In the genomic region with DNA sequence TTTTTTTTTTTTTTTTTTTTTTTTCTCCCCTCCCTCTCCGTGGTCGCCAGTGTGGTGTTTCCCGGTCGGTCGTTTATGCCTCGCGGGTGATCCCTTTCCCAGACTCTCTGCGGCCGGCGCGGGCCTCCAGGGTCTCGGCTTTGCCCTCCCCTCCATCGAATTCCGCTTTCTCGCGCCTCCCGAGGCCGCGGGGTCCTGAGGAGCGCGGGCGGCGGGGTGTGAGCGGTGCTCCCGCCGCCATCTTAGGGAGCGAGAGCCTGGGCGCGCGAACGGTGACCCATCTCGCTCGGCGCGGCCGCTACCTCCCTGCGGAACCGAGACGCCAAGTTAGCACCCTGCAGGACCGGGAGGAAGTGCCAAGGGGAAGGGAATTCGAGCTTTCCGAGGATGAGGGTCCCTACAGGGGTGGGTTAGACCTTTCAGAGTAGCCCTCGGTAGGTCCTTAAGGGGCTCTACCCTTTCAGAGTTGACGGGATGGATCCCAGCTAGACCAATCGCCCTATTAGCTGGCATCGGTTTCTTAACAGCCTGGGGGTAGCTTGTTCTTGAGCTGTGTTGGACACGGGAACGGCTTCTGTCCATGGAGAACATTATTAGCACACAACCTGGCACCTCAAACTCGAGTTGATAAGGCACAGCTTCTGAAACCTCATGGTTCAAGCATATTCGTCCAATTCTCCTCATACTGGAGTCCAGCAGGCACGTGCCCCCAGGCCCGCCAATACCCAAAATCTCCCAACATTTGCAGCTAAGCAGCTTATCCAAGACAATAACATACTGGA, we compare ENCODE assay signal across 8 mouse cellular contexts. TPM values are rescaled to one million over a fixed set of nuclear protein-coding genes. Genes with fewer than 3 reads are reported as not detected.
DNase-seq lines count a peak whose midpoint lies in the region; ATAC-seq and TF ChIP-seq lines count a peak whose summit lies in the region.

No protein-coding gene starts in this region.

- no peaks in the 10 kb centered on the region for H3K4me1 ChIP-seq in hindbrain, postnatal 0 days (ENCODE audit: insufficient read depth, low read length)

- no peaks in the 10 kb centered on the region for H3K27me3 ChIP-seq in hindbrain, postnatal 0 days (ENCODE audit: insufficient read depth, low read length)

- peak overlapping the region; percentile 97 for H3K9ac ChIP-seq in hindbrain, postnatal 0 days (replicated peaks; ENCODE audit: low read length)

- no peak for TF ChIP-seq CTCF in gastrocnemius, adult 2 months (IDR thresholded peaks at IDR 0.05)
- no peak for TF ChIP-seq CTCF in hindbrain, postnatal 0 days (IDR thresholded peaks at IDR 0.05; ENCODE audit: low read depth)

- H3K4me3 ChIP-seq in gastrocnemius, adult 2 months, result peak overlapping the region; percentile 100
- H3K4me3 ChIP-seq in hindbrain, postnatal 0 days (ENCODE audit: low read length), result peak overlapping the region; percentile 95
- peak overlapping the region; percentile 66 for H3K4me3 ChIP-seq in macrophage (ENCODE audit: inconsistent target)

- ATAC-seq in hindbrain, postnatal 0 days, result peak; percentile 80

- H3K4me2 ChIP-seq in hindbrain, postnatal 0 days (ENCODE audit: low read depth, low read length), result peak overlapping the region; percentile 77

- under 1% methylated on average over 52 of the region's 52 CpGs for WGBS in hindbrain, postnatal 0 days
- WGBS in macrophage (ENCODE audit: missing documents), result 4% methylated on average over 52 of the region's 52 CpGs

- no peaks in the 10 kb centered on the region for H3K79me2 ChIP-seq in macrophage (ENCODE audit: inconsistent target)

- intact Hi-C loops in gastrocnemius, adult 2 months (cut with DNase I), result loop anchor here (5.0 to 10.0 kb wide), 2 partner anchors 577 to 980 kb away; partner anchors contain the start of gene Cdc37l1

- peak overlapping the region; percentile 100 for H3K27ac ChIP-seq in gastrocnemius, adult 2 months
- H3K27ac ChIP-seq in hindbrain, postnatal 0 days, result peak overlapping the region; percentile 100
- H3K27ac ChIP-seq in macrophage, result peak overlapping the region; percentile 67

- peak; percentile 26 for DNase-seq in retina, adult 2 months (ENCODE audit: low read depth, low spot score)
- DNase-seq in retina, postnatal 1 day, result no peak
- DNase-seq in cerebellum, postnatal 36 days, result peak; percentile 74 to 87
- DNase-seq in gastrocnemius, adult 2 months, result peak; percentile 74
- peak; percentile 79 for DNase-seq in hindbrain, postnatal 0 days (ENCODE audit: low spot score)
- peak; percentile 57 to 78 for DNase-seq in left cerebral cortex, adult 8-10 months (ENCODE audit: low spot score in 2 of 2)
- peak; percentile 39 for DNase-seq in skeletal muscle tissue, adult 2 months (ENCODE audit: low read depth, low spot score)

- no peaks in the 10 kb centered on the region for H3K36me3 ChIP-seq in hindbrain, postnatal 0 days (ENCODE audit: insufficient read depth, low read length)
- H3K36me3 ChIP-seq in macrophage (ENCODE audit: inconsistent target), result no peaks in the 10 kb centered on the region

- no peaks in the 10 kb centered on the region for H3K9me3 ChIP-seq in hindbrain, postnatal 0 days (ENCODE audit: low read length)

RNA-seq across cellular contexts. Expression of gene Rfx3, which starts 0.9 kb away (rescaled TPM):
- 1 to 10 TPM; 2.1 to 3.5 TPM for total RNA-seq in gastrocnemius, adult 2 months (2021)
- 15.9 and 31.1 TPM in 2 replicates for total RNA-seq in hindbrain, postnatal 0 days (2014; rRNA removed)
- 11.2 and 11.5 TPM in 2 replicates for polyA plus RNA-seq in hindbrain, postnatal 0 days (2015; fragmentation: Nextera tagmentation; extraction: Ambion mirVana)
- total RNA-seq in left cerebral cortex, adult 8-10 months (2022), result 10 to 100 TPM; 52.7 to 59.6 (median 56.4) TPM
- 1 to 10 TPM in 25 of 26 experiments, under 1 TPM in 1; 0.59 to 7.8 (median 4.0) TPM for total RNA-seq in macrophage (2018; cell fraction: chromatin; rRNA removed)
- 1 to 10 TPM in 4 of 26 experiments, under 1 TPM in 22; 0.30 to 1.2 (median 0.64) TPM for total RNA-seq in macrophage (2018; cell fraction: cytosol; rRNA removed)
- 1 to 10 TPM in 24 of 26 experiments, under 1 TPM in 2; 0.63 to 7.9 (median 2.2) TPM for total RNA-seq in macrophage (2018; cell fraction: nucleus; rRNA removed)
- 0.26 to 0.59 TPM (median 0.30 TPM) in 3 replicates for polyA plus RNA-seq in macrophage (2018)
